Mouse (Mus musculus): ENCODE data around the gene Rab31. TPM values are rescaled to one million over a fixed set of nuclear protein-coding genes. Genes with fewer than 3 reads are reported as not detected.

Gene Rab31
- total and polyA plus RNA-seq, 3 experiments, result 0.79 to 2.8 (median 1.2) TPM

DNA sequence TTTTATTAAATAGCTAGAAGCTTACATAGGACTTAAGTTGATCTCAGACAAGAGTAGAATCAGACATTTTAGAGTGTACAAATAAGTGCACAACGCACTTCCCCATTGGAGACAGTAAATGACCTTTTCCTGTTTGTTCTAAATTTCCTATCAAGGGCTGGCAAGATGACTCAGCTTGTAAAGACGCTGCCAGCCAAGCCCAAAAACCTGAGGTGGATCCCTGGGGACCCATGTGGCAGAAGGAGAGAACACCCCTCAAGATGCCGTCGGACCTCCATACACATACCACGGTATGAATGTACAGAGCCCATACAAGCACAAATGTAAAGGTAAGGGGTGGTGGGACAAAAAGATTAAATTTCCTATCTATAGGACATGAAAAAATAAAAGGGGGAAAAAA, 35.4 kb downstream of the Rab31 start:
- Histone ChIP-seq H3K4me2 (ENCODE audit: insufficient read depth, low read depth, poor library complexity, severe bottlenecking) (no peak overlapping the region), H3K79me2 (replicated peaks; ENCODE audit: control insufficient read depth, extremely low read depth, insufficient read depth, poor library complexity, severe bottlenecking) (no peaks in the 10 kb centered on the region), H3K9ac (ENCODE audit: insufficient read depth, low read depth) (no peak overlapping the region), H3K4me1 (ENCODE audit: control insufficient read depth in 1 of 2, insufficient read depth in 2 of 2) (peaks cover 6 to 36% of the 10 kb centered on the region in 2 experiments), H3K27me3 (replicated peaks) (no peaks in the 10 kb centered on the region), H3K36me3 (replicated peaks in 1 of 2; ENCODE audit: control insufficient read depth in 1 of 2, insufficient read depth in 1 of 2, low read length in 1 of 2) (no peaks in the 10 kb centered on the region), H3K4me3 (replicated peaks in 1 of 3; ENCODE audit: low read depth in 2 of 3, low read length in 2 of 3, poor library complexity in 1 of 3) (no peak overlapping the region), H3K9me3 (replicated peaks; ENCODE audit: low read length) (peaks cover 7% of the 10 kb centered on the region), H3K27ac (ENCODE audit: insufficient read depth, low read depth) (no peak overlapping the region)
- dilution Hi-C loops (cut with MboI; ENCODE audit: extremely low pct_ligation_motif_present, extremely low pct_unique_long_range_greater_than_20kb, low sequenced_read_pairs) (no loop called here), in situ Hi-C loops (cut with MboI; ENCODE audit: low pct_ligation_motif_present, low pct_unique_long_range_greater_than_20kb, low sequenced_read_pairs) (no loop called here)
- DNase-seq (ENCODE audit: extremely low read depth), result no peak
- no peak for TF ChIP-seq SMC3 (IDR thresholded peaks at IDR 0.05; ENCODE audit: low read depth, low read length)
- no peak for TF ChIP-seq NELFE (IDR thresholded peaks at IDR 0.05; ENCODE audit: low read depth, low read length)
- TF ChIP-seq MEF2A (IDR thresholded peaks at IDR 0.05; ENCODE audit: borderline replicate concordance, low read depth, low read length), result no peak
- TF ChIP-seq TCF12 (IDR thresholded peaks at IDR 0.05; ENCODE audit: low read depth, low read length), result no peak

DNA sequence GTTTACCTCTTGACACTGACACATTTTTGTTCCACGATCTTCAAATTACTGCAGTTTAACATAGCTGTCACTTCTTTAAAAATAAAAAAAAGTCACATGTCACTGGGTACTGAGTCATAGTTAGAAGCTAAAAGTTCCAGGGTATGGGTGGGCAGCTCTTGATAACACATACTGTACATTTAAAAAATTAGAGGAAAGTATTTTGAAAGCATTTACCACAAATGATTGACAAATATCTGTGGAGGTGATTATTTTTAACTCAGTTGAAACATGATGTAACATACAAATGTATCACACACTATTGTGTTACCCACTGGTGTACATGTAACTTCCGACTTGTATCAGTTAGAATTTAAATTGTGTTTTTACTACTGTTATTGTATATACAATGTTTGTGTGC, 37.5 kb downstream of the Rab31 start:
- H3K4me3 ChIP-seq (replicated peaks in 1 of 3; ENCODE audit: low read depth in 2 of 3, low read length in 2 of 3, poor library complexity in 1 of 3), result no peak overlapping the region
- H3K36me3 ChIP-seq (replicated peaks in 1 of 2; ENCODE audit: control insufficient read depth in 1 of 2, insufficient read depth in 1 of 2, low read length in 1 of 2), result no peaks in the 10 kb centered on the region
- peaks cover 3% of the 10 kb centered on the region for H3K9me3 ChIP-seq (replicated peaks; ENCODE audit: low read length)
- H3K27me3 ChIP-seq (replicated peaks), result no peaks in the 10 kb centered on the region
- no peak overlapping the region for H3K27ac ChIP-seq (ENCODE audit: insufficient read depth, low read depth)
- dilution Hi-C loops (cut with MboI; ENCODE audit: extremely low pct_ligation_motif_present, extremely low pct_unique_long_range_greater_than_20kb, low sequenced_read_pairs), result no loop called here
- DNase-seq (ENCODE audit: extremely low read depth), result no peak
- in situ Hi-C loops (cut with MboI; ENCODE audit: low pct_ligation_motif_present, low pct_unique_long_range_greater_than_20kb, low sequenced_read_pairs), result no loop called here
- no peaks in the 10 kb centered on the region for H3K79me2 ChIP-seq (replicated peaks; ENCODE audit: control insufficient read depth, extremely low read depth, insufficient read depth, poor library complexity, severe bottlenecking)
- TF ChIP-seq MAZ (IDR thresholded peaks at IDR 0.05; ENCODE audit: low read depth, low read length) (no peak), GABPA (IDR thresholded peaks at IDR 0.05; ENCODE audit: insufficient replicate concordance, low read depth, low read length) (no peak), ELF1 (IDR thresholded peaks at IDR 0.05; ENCODE audit: low read depth, low read length) (no peak)
- peaks cover 10 to 38% of the 10 kb centered on the region in 2 experiments for H3K4me1 ChIP-seq (ENCODE audit: control insufficient read depth in 1 of 2, insufficient read depth in 2 of 2)
- no peak overlapping the region for H3K4me2 ChIP-seq (ENCODE audit: insufficient read depth, low read depth, poor library complexity, severe bottlenecking)
- no peak overlapping the region for H3K9ac ChIP-seq (ENCODE audit: insufficient read depth, low read depth)

DNA sequence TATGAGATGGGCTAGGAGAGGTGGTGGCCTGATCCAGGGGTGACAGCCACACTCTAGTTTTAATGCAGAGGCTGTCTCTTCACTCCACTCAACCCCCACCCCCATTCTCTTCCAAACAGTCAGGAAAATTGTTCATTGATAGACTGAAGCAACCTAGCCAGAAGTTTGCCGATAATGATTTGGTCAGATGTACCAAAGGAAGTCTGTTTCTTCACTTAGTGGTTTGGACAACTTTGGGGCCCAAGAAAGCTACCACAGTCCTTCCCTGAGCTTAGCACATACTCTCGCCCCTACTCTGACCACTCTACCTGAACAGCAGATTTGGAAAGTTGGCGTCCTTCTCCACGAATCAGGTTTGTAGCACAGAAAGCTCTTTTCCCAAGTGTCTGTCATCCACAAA, 39.9 kb downstream of the Rab31 start:
- H3K27me3 ChIP-seq (replicated peaks), result no peaks in the 10 kb centered on the region
- H3K4me2 ChIP-seq (ENCODE audit: insufficient read depth, low read depth, poor library complexity, severe bottlenecking), result no peak overlapping the region
- no peak overlapping the region for H3K27ac ChIP-seq (ENCODE audit: insufficient read depth, low read depth)
- in situ Hi-C loops (cut with MboI; ENCODE audit: low pct_ligation_motif_present, low pct_unique_long_range_greater_than_20kb, low sequenced_read_pairs) (no loop called here), dilution Hi-C loops (cut with MboI; ENCODE audit: extremely low pct_ligation_motif_present, extremely low pct_unique_long_range_greater_than_20kb, low sequenced_read_pairs) (no loop called here)
- H3K36me3 ChIP-seq (replicated peaks in 1 of 2; ENCODE audit: control insufficient read depth in 1 of 2, insufficient read depth in 1 of 2, low read length in 1 of 2), result no peaks in the 10 kb centered on the region
- no peak overlapping the region for H3K9ac ChIP-seq (ENCODE audit: insufficient read depth, low read depth)
- H3K79me2 ChIP-seq (replicated peaks; ENCODE audit: control insufficient read depth, extremely low read depth, insufficient read depth, poor library complexity, severe bottlenecking), result no peaks in the 10 kb centered on the region
- H3K9me3 ChIP-seq (replicated peaks; ENCODE audit: low read length), result peaks cover 3% of the 10 kb centered on the region
- H3K4me1 ChIP-seq (ENCODE audit: control insufficient read depth in 1 of 2, insufficient read depth in 2 of 2), result peaks cover 4 to 38% of the 10 kb centered on the region in 2 experiments; a peak in 3 of 4 replicates
- TF ChIP-seq CTCF (conservative IDR thresholded peaks at IDR 0.05 in 1 of 2, IDR thresholded peaks at IDR 0.05 in 1 of 2; ENCODE audit: low read depth in 2 of 2, low read length in 2 of 2) (no peak), ZKSCAN1 (IDR thresholded peaks at IDR 0.05; ENCODE audit: borderline replicate concordance, low read depth, low read length) (no peak), PAX5 (IDR thresholded peaks at IDR 0.05; ENCODE audit: low read length) (no peak), MYC (IDR thresholded peaks at IDR 0.05; ENCODE audit: low read depth, low read length) (no peak), TBP (conservative IDR thresholded peaks at IDR 0.05; ENCODE audit: low read depth, low read length) (no peak), SIN3A (IDR thresholded peaks at IDR 0.05; ENCODE audit: low read length) (no peak), MEF2A (IDR thresholded peaks at IDR 0.05; ENCODE audit: borderline replicate concordance, low read depth, low read length) (no peak), ZMIZ1 (IDR thresholded peaks at IDR 0.05; ENCODE audit: low read depth, low read length) (no peak), TCF12 (IDR thresholded peaks at IDR 0.05; ENCODE audit: low read depth, low read length) (no peak), ELF1 (IDR thresholded peaks at IDR 0.05; ENCODE audit: low read depth, low read length) (no peak), CHD1 (IDR thresholded peaks at IDR 0.05; ENCODE audit: low read depth, low read length) (no peak), E2F4 (IDR thresholded peaks at IDR 0.05; ENCODE audit: insufficient replicate concordance, low read depth, low read length) (no peak), ZNF384 (IDR thresholded peaks at IDR 0.05; ENCODE audit: low read depth, low read length) (no peak), POLR2A (IDR thresholded peaks at IDR 0.05; ENCODE audit: low read depth, low read length) (no peak), NRF1 (IDR thresholded peaks at IDR 0.05; ENCODE audit: low read depth, low read length) (no peak), USF2 (conservative IDR thresholded peaks at IDR 0.05; ENCODE audit: low read depth, low read length) (no peak), CHD2 (IDR thresholded peaks at IDR 0.05; ENCODE audit: low read length) (no peak), GABPA (IDR thresholded peaks at IDR 0.05; ENCODE audit: insufficient replicate concordance, low read depth, low read length) (no peak), ETS1 (conservative IDR thresholded peaks at IDR 0.05; ENCODE audit: low read depth, low read length) (no peak), KAT2A (IDR thresholded peaks at IDR 0.05; ENCODE audit: insufficient replicate concordance, low read length) (no peak)
- H3K4me3 ChIP-seq (replicated peaks in 1 of 3; ENCODE audit: low read depth in 2 of 3, low read length in 2 of 3, poor library complexity in 1 of 3), result no peak overlapping the region
- DNase-seq (ENCODE audit: extremely low read depth), result no peak

Measured in CH12.LX (cell line).